Mouse (Mus musculus): ENCODE data around the gene Myo5a. TPM values are rescaled to one million over a fixed set of nuclear protein-coding genes. Genes with fewer than 3 reads are reported as not detected.

Myo5a gene
- polyA plus RNA-seq, 1 experiment from 2014 or later = 35.2 TPM

DNA sequence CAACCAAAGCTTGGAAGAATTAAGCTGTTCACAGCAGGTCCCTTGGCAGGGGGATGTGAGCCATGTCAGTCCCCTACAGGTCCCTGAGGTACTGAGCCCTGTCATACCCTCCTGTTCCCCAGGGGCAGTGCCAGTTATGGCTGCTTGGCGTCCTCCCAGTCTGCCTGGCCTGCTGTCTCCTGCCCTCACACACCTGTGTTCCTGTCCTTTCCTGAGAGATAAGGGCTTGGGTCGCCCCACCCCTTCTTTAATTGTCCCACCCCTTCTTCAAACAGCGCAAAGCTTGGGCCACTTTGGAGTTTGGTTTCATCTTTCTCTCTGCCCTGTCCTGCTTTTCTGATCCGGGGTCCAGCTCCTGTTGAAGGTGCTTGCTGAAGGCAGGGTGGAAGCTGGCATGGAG, 188.0 kb downstream of the Myo5a start:
- Histone ChIP-seq H3K4me3 (no peak overlapping the region), H3K27ac (replicated peaks) (no peak overlapping the region), H3K27me3 (no peaks in the 10 kb centered on the region; the same call in 1 of the 2 replicates), H3K9ac (replicated peaks) (no peak overlapping the region), H3K9me3 (no peaks in the 10 kb centered on the region), H3K4me1 (peaks cover 37% of the 10 kb centered on the region), H3K4me2 (replicated peaks) (no peak overlapping the region), H3K36me3 (no peaks in the 10 kb centered on the region)
- WGBS = 71% methylated on average over 4 of the region's 4 CpGs
- ATAC-seq (ENCODE audit: low FRiP score, low read depth) = no peak

DNA sequence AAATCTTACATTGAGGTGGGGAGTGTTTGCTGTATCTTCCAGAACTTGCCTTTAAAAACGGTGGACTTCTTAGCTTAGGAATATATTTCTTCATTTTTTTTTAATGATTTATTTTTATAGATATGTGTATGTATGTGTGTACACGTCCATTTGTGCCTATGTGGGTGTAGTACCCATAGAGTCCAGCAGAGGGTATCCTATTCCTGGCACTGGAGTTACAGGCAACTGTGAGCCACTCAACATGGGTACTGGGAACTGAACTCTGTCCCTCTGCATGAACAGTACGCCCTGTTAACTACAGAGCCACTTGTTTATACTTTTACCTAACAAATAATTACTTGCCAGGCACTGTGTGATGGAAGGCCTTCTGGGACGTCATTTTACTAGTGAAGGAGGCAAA, 188.8 kb downstream of the Myo5a start:
- Histone ChIP-seq H3K9ac (replicated peaks) (no peak overlapping the region), H3K36me3 (no peaks in the 10 kb centered on the region), H3K4me1 (peaks cover 28% of the 10 kb centered on the region), H3K9me3 (no peaks in the 10 kb centered on the region), H3K4me3 (no peak overlapping the region), H3K4me2 (replicated peaks) (no peak overlapping the region), H3K27ac (replicated peaks) (no peak overlapping the region), H3K27me3 (no peaks in the 10 kb centered on the region; the same call in 1 of the 2 replicates)
- 90% methylated on average over 4 of the region's 4 CpGs for WGBS
- ATAC-seq (ENCODE audit: low FRiP score, low read depth) = no peak

DNA sequence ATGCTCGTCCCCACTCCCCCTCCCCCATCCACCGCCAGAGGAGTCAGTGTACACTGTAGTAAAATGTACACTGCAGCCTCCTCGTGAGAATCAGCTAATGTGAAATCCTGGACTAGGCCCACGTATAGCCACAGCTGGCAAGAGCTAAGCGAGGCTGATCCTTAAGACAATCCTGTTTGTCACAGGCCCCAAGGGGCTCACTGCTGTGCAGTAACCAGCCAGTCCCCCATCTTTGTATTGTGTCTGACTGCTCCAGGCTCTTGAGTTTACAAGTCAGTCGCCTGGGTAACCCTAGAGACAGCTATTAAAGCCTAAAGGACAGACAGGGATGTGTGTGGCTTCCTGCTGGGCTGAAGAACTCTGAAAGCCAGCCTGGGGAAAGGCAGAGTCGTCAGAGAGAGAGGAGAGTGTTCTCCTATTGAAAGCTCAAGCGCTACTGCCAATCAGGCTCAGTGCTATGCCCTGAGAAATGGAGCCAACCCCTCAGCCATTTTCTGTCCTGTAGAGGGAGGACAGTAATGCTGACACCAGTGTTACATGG, 190.6 kb downstream of the Myo5a start:
- Histone ChIP-seq H3K9me3 (no peaks in the 10 kb centered on the region), H3K4me2 (replicated peaks) (peak overlapping the region; percentile 27), H3K4me3 (no peak overlapping the region), H3K27ac (replicated peaks) (peak overlapping the region; percentile 85), H3K4me1 (peaks cover 23% of the 10 kb centered on the region), H3K27me3 (no peaks in the 10 kb centered on the region; the same call in 1 of the 2 replicates), H3K36me3 (no peaks in the 10 kb centered on the region), H3K9ac (replicated peaks) (no peak overlapping the region; the same call in 1 of the 2 replicates)
- 2% methylated on average over 8 of the region's 8 CpGs for WGBS
- peak; percentile 91 for ATAC-seq (ENCODE audit: low FRiP score, low read depth)

DNA sequence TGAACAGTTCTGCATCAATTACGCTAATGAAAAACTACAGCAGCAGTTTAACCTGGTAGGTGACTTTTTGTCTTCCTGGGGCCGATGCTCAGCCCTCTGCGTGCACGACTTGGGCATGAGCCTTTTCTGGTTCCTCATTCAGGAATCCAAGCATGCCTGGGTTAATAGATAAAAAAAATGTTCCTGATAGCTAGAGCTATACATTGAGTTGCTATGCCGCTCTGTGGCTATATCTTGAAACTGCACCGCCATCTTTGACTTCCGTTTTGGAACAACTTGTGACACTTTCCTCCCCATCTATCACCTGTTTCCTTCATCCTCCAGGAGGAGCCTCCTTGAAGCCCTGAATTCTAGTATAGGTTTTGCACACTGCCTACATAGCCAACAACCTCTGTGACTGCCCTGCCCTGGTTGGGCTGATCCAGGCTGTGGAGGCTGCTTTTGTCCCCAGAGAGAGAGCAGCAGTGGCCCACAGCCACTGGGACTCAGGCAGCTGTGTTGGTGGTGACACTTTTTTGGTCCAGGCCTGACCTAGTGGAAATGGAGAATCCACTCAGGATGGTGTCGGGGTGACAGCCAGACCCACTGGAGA, 191.5 kb downstream of the Myo5a start:
- H3K4me2 ChIP-seq (replicated peaks) = peak overlapping the region; percentile 27
- no peak overlapping the region for H3K9ac ChIP-seq (replicated peaks)
- no peak for ATAC-seq (ENCODE audit: low FRiP score, low read depth)
- no peaks in the 10 kb centered on the region; the same call in 1 of the 2 replicates for H3K27me3 ChIP-seq
- H3K9me3 ChIP-seq = no peaks in the 10 kb centered on the region
- peaks cover 23% of the 10 kb centered on the region for H3K4me1 ChIP-seq
- H3K4me3 ChIP-seq = no peak overlapping the region
- H3K36me3 ChIP-seq = no peaks in the 10 kb centered on the region
- H3K27ac ChIP-seq (replicated peaks) = peak overlapping the region; percentile 85
- 58% methylated on average over 8 of the region's 8 CpGs for WGBS

DNA sequence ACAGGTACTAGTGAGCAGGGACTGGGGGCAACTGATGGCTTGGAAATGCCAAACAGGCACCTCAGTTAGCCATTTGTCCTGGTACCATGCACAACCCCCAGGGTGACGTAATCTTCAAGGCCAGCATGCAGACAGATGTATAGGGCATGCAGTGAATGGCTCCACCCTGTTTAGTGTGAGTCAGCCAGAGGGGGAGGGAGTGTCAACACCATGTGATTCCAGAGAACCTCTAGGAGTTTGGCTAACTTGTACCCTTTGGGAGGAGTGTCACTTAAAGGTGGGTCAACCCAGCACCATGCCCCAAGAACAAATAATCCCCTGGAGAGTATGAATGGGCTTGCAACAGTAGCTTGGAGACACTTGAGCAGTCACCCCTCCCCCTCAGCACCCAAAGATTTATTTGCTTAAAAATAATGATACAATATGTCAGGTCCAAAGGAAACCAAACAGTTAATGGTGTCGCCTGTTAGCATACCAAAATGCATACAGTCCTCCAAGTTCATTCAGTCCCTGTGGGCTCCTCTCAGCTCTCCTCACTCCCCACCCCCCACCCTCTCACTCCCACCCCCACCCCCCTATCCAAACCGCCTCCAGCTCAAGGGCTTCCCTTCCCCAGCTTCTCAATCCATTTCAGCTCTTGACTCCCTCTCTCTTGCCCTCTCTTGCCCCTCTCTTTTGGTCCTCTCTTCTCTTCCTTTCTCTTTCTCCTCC, 193.3 kb downstream of the Myo5a start:
- Histone ChIP-seq H3K9ac (replicated peaks) (no peak overlapping the region), H3K4me2 (replicated peaks) (no peak overlapping the region), H3K9me3 (no peaks in the 10 kb centered on the region), H3K4me3 (no peak overlapping the region), H3K27me3 (no peaks in the 10 kb centered on the region; the same call in 1 of the 2 replicates), H3K27ac (replicated peaks) (no peak overlapping the region), H3K36me3 (no peaks in the 10 kb centered on the region), H3K4me1 (peaks cover 21% of the 10 kb centered on the region)
- ATAC-seq (ENCODE audit: low FRiP score, low read depth) = no peak
- 42% methylated on average over 3 of the region's 3 CpGs for WGBS

DNA sequence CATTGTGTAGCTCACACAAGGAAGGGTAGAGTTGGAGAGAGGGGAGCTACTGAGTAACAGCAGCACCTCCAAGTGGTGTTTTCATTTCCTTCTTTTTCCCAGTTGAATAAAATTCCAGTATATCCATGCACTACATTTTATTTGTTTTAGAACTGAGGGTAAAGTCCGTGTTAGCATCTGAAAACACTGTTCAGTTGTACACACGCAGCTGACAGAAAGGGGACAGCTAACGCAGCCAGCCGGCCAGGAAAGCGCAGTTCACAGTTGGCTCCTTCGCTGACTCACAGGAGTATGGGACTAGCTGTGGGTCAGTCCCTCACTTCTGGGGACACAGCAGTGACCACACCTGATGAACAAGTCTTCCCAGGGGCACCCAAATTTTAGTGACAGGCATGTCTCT, 196.3 kb downstream of the Myo5a start:
- no peak overlapping the region for H3K9ac ChIP-seq (replicated peaks)
- no peaks in the 10 kb centered on the region for H3K36me3 ChIP-seq
- H3K27me3 ChIP-seq = no peaks in the 10 kb centered on the region; the same call in 1 of the 2 replicates
- H3K4me3 ChIP-seq = no peak overlapping the region
- WGBS = 76% methylated on average over 6 of the region's 6 CpGs
- H3K9me3 ChIP-seq = no peaks in the 10 kb centered on the region
- ATAC-seq (ENCODE audit: low FRiP score, low read depth) = no peak
- no peak overlapping the region for H3K4me2 ChIP-seq (replicated peaks)
- H3K4me1 ChIP-seq = peaks cover 5% of the 10 kb centered on the region; the same call in 1 of the 2 replicates
- H3K27ac ChIP-seq (replicated peaks) = no peak overlapping the region

DNA sequence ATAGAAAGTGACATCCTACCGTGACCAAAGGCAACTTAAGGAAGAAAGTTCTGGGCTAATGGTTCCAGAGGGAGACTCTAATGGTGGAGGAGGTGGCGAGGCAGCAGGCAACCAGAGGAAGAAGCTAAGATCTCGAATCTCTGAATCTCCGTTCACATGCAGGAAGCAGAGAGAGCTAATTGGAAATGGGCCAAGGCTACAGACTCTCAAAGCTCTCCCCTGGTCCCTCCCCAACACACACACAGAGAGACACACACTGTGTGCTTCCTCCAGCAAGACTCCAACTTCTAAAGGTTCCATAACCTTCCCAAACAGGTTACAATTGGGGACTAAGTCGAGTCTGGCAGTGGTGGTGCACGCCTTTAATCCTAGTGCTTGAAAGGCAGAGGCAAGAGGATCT, 199.6 kb downstream of the Myo5a start:
- no peaks in the 10 kb centered on the region for H3K36me3 ChIP-seq
- H3K4me3 ChIP-seq = no peak overlapping the region
- no peaks in the 10 kb centered on the region for H3K27me3 ChIP-seq
- H3K9me3 ChIP-seq = no peaks in the 10 kb centered on the region
- H3K9ac ChIP-seq (replicated peaks) = no peak overlapping the region
- 76% methylated on average over 6 of the region's 6 CpGs for WGBS
- no peak overlapping the region for H3K4me2 ChIP-seq (replicated peaks)
- H3K4me1 ChIP-seq = no peaks in the 10 kb centered on the region
- no peak overlapping the region for H3K27ac ChIP-seq (replicated peaks)
- no peak for ATAC-seq (ENCODE audit: low FRiP score, low read depth)

DNA sequence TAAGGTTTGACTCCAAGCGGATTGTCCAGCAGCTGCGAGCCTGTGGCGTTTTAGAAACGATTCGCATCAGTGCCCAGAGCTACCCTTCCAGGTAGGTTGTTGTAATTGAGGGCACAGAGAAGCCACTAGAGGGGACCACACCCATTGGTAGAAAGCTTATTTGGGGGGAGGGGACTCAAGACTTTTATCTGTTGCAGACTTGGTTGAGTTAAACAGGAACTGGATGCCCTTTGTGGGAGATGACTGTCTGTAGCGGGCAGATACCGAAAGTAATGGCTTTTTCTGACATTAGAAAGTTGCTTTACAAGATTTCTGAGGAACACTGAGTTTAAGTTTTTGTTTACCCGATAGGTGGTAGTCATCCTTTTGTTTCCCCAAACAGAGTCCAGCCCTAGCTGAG, 200.7 kb downstream of the Myo5a start:
- ATAC-seq (ENCODE audit: low FRiP score, low read depth) = no peak
- no peak overlapping the region for H3K27ac ChIP-seq (replicated peaks)
- no peak overlapping the region for H3K4me3 ChIP-seq
- no peaks in the 10 kb centered on the region for H3K36me3 ChIP-seq
- no peaks in the 10 kb centered on the region for H3K4me1 ChIP-seq
- no peaks in the 10 kb centered on the region for H3K27me3 ChIP-seq
- H3K9me3 ChIP-seq = no peaks in the 10 kb centered on the region
- 93% methylated on average over 8 of the region's 8 CpGs for WGBS
- no peak overlapping the region for H3K4me2 ChIP-seq (replicated peaks)
- H3K9ac ChIP-seq (replicated peaks) = no peak overlapping the region

Other genes with a start within 250 kb of the Myo5a start
- 16.4 and 18.0 TPM in 2 replicates for gene Onecut1, start 209.1 kb upstream of the Myo5a start, polyA plus RNA-seq (2016; fragmentation: Nextera tagmentation; extraction: Ambion mirVana)
- 31.3 and 31.9 TPM in 2 replicates for gene Fam214a, start 118.1 kb upstream of the Myo5a start, polyA plus RNA-seq (2016; fragmentation: Nextera tagmentation; extraction: Ambion mirVana)
- gene Arpp19, start 33.4 kb upstream of the Myo5a start, polyA plus RNA-seq (2016; fragmentation: Nextera tagmentation; extraction: Ambion mirVana) = 292 and 294 TPM in 2 replicates
- gene Myo5c, start 161.0 kb downstream of the Myo5a start, polyA plus RNA-seq (2016; fragmentation: Nextera tagmentation; extraction: Ambion mirVana) = 0.98 and 1.8 TPM in 2 replicates
- gene Gnb5, start 235.3 kb downstream of the Myo5a start, polyA plus RNA-seq (2016; fragmentation: Nextera tagmentation; extraction: Ambion mirVana) = 33.8 and 36.0 TPM in 2 replicates